Mouse (Mus musculus) liver, embryonic 12.5 days (tissue): ENCODE results near the gene Psat1. TPM values are rescaled to one million over a fixed set of nuclear protein-coding genes. Genes with fewer than 3 reads are reported as not detected.

Source experiments
- ATAC-seq: fragments of 200-750 bp; cut with Nextera tagmentation; 2 replicates; pipeline ENCODE4 v1.8.0; 2017; ENCODE audit warnings: moderate number of reproducible peaks, mild to moderate bottlenecking, moderate library complexity
- H3K27ac ChIP-seq: fragments of 300-500 bp; sonication (generic); 2 replicates; pipeline ENCODE4 v1.5.1; 2016; ENCODE audit warnings: mild to moderate bottlenecking
- H3K27me3 ChIP-seq: fragments of 300-500 bp; sonication (generic); replicated peaks from 2 replicates; pipeline ENCODE4 v1.6.1; 2016; ENCODE audit warnings: mild to moderate bottlenecking, moderate library complexity
- H3K36me3 ChIP-seq: fragments of 300-500 bp; sonication (generic); 2 replicates; pipeline ENCODE4 v1.6.1; 2016; ENCODE audit warnings: mild to moderate bottlenecking, moderate library complexity
- H3K4me1 ChIP-seq: fragments of 300-500 bp; sonication (generic); 2 replicates; pipeline ENCODE4 v1.6.1; 2016
- H3K4me2 ChIP-seq: fragments of 300-500 bp; sonication (generic); 2 replicates; pipeline ENCODE4 v1.6.1; 2016; ENCODE audit warnings: mild to moderate bottlenecking, moderate library complexity
- H3K4me3 ChIP-seq: fragments of 300-500 bp; sonication (generic); 2 replicates; pipeline ENCODE4 v1.5.1; 2016; ENCODE audit warnings: mild to moderate bottlenecking, moderate library complexity
- H3K9ac ChIP-seq: fragments of 300-500 bp; sonication (generic); 2 replicates; pipeline ENCODE4 v1.6.1; 2016; ENCODE audit warnings: mild to moderate bottlenecking, moderate library complexity
- H3K9me3 ChIP-seq: fragments of 300-500 bp; sonication (generic); replicated peaks from 2 replicates; pipeline ENCODE4 v1.6.1; 2016; ENCODE audit warnings: mild to moderate bottlenecking, moderate library complexity
- WGBS: fragments of 180-500 bp; shearing (Covaris S2); methylation state at CpG from one replicate; pipeline ENCODE4 v1.1.7; 2016; ENCODE audit not compliant: insufficient replicate concordance; 5-methylcytosine and 5-hydroxymethylcytosine counted together
- polyA plus RNA-seq: library from polyadenylated mRNA; unstranded; fragments of >200 nt; fragmentation: Nextera tagmentation; extraction: Ambion mirVana; gene quantifications from 2 replicates; pipeline ENCODE4 v1.2.1, GENCODE M21; 2016

Psat1 gene
- 181 and 191 TPM in 2 replicates for polyA plus RNA-seq

DNA sequence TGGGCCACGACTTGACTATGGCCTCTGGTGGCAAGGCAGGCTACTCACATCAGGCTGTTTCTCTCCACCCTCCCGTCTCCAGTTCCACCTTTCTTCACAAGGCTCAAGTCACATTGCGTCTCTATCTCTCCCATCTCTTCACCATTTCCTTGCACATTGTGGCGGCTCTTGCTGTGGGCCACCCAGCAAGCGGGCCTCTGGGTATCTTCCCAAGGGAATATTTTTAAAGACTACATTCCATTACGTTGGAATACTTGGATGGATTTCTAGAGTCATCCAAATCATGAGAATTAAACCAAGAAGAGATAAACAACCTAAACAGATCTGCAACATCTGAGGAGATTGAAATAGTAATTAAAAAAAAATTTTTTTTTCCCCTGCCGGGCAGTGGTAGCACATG, at the start of gene Psat1:
Psat1 (minus strand) TSS at position 101 of the 400 bp plus-strand sequence.
- no peak within 1 kb of the TSS for H3K4me3 ChIP-seq
- no peak within 1 kb of the TSS for H3K9ac ChIP-seq
- no peaks in the 10 kb centered on the region for H3K4me1 ChIP-seq
- WGBS: 57% methylated on average over 7 of the region's 7 CpGs
- no peaks in the 10 kb centered on the region for H3K9me3 ChIP-seq
- no peak within 1 kb of the TSS for H3K27ac ChIP-seq
- H3K4me2 ChIP-seq: no peak within 1 kb of the TSS
- H3K27me3 ChIP-seq: no peaks in the 10 kb centered on the region
- no peaks in the 10 kb centered on the region for H3K36me3 ChIP-seq
- no peak for ATAC-seq

DNA sequence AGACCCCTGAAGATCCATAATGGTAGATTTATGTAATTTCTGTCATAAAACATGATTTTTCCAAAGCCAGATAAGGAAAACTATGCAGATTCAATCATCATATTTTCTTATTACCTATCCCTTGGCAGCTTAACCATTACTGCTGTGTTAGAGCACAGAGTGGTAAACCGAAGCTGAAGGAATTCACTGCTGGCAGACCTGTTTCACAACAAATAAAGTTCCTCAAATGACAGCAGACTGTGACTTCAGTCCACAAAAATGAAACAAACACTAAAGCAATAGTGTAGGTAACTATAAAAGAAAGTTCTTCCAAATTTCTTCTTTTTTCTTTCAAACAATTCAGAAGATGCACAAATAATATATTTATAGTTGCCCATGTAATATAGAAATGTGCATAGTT, 43.0 kb upstream of the Psat1 start:
- ATAC-seq: no peak
- H3K4me2 ChIP-seq: no peak overlapping the region
- H3K9ac ChIP-seq: no peak overlapping the region
- no peaks in the 10 kb centered on the region for H3K9me3 ChIP-seq
- H3K4me1 ChIP-seq: peaks cover 3% of the 10 kb centered on the region; the same call in 1 of the 2 replicates
- WGBS: 62% methylated on average over 1 of the region's 1 CpGs
- no peaks in the 10 kb centered on the region for H3K27me3 ChIP-seq
- no peak overlapping the region for H3K4me3 ChIP-seq
- no peak overlapping the region for H3K27ac ChIP-seq
- no peaks in the 10 kb centered on the region for H3K36me3 ChIP-seq

DNA sequence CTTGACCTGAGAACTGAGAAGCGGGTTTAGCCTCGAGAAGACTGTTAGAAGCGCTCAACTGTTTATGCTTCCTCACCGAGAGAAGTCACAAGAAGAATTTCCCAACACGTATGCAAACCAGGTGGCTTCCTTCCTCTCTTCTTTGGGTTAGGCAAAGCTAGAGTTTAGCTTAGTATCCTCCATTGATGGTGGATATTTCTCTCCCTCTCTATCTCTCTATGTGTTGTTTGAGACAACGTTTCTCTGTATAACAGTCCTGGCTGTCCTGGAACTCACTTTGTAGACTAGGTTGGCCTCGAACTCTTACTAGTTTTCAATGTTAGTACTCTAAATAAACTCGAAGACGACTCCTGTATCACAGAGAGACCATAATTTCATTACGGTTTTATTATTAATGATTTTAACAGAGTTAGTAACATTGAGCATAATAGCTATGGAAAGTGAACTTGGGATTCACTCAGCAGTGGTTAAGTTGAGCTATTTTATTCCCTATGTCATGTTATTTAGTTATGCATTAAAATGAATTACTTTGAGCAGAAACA, 38.1 kb upstream of the Psat1 start:
- no peak overlapping the region for H3K27ac ChIP-seq
- 25% methylated on average over 10 of the region's 10 CpGs for WGBS

DNA sequence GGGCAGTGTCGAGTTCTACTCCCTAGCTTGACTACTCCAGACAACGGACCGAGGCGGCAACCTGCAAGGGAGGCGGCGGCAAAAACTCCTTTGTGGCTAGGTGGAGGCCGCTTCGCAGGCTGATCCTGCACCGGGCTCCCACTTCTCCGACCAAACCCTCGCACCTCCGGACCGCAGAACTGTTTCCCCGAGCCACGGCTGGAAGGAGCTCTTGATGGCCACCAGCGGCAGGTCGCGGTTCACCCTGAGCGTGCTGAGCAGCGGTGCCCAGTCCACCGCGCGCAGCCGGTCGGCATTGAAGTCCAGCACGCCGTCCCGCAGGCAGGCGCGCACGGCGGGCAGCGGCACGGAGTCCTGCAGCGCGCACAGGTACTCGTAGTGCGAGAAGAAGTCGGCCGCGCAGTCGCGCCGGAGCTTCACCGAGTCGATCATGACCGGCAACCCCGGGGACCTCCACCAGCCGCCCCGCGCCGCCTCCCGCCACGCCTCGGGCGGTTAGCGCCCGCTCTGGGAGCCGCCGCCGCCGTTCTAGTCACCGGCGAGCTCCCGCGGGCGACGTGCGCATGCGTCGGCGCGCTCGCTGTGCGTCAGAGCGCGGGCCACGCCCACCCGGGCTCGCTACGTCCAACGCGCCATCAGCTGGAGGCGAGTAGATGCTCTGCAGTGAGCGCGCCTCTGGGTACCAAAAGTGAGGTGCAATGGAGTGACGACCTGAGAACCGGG, 37.5 kb upstream of the Psat1 start, which contains the start of gene Cep78:
Cep78 (minus strand) TSS at position 541 of the 723 bp plus-strand sequence.
- under 1% methylated on average over 81 of the region's 88 CpGs for WGBS
- peak within 1 kb of the TSS; percentile 84 for H3K27ac ChIP-seq
- no peaks in the 10 kb centered on the region for H3K27me3 ChIP-seq
- peaks cover 29% of the 10 kb centered on the region for H3K4me1 ChIP-seq
- H3K9me3 ChIP-seq: no peaks in the 10 kb centered on the region
- H3K9ac ChIP-seq: peak within 1 kb of the TSS; percentile 86
- peaks cover 16% of the 10 kb centered on the region for H3K36me3 ChIP-seq
- H3K4me3 ChIP-seq: peak within 1 kb of the TSS; percentile 82
- H3K4me2 ChIP-seq: peak within 1 kb of the TSS; percentile 92
- peak; percentile 92 for ATAC-seq

More for the DNA sequence above, 38.1 kb upstream of the Psat1 start:
- no peak; the same call in 1 of the 2 replicates for ATAC-seq
- Histone ChIP-seq H3K4me3 (peak overlapping the region; percentile 82), H3K27me3 (no peaks in the 10 kb centered on the region), H3K4me2 (peak overlapping the region; percentile 92), H3K9me3 (no peaks in the 10 kb centered on the region), H3K36me3 (peaks cover 10% of the 10 kb centered on the region; the same call in 1 of the 2 replicates), H3K4me1 (peaks cover 24% of the 10 kb centered on the region), H3K9ac (peak overlapping the region; percentile 86; the same call in 1 of the 2 replicates)

DNA sequence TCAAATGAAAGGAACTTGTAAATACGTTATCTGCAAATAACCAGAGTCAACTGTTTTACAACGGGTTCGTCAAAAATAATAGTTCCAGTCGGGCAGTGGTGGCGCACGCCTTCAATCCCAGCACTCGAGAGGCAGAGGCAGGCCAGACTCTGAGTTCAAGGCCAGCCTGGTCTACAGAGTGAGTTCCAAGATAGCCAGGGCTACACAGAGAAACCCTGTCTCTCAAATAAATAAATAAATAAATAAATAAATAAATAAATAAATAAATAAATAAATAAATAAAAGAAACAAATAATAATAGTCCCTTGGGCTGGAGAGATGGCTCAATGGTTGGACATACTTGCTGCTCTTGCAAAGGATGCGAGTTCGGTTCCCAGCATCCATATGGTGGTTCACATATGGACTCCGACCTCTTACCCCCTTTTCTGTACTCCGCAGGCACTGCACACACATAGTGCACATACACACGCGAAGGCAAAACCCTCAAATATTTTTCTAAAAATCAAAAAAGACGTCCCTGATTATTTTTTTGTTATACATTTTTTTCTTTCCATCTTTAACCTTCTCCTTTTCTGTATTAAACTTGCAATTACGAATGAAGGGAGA, 36.7 kb upstream of the Psat1 start:
- Histone ChIP-seq H3K9me3 (no peaks in the 10 kb centered on the region), H3K9ac (peak overlapping the region; percentile 86), H3K4me3 (peak overlapping the region; percentile 82), H3K4me2 (peak overlapping the region; percentile 92), H3K27ac (peak overlapping the region; percentile 84), H3K27me3 (no peaks in the 10 kb centered on the region), H3K4me1 (peaks cover 29% of the 10 kb centered on the region), H3K36me3 (peaks cover 21% of the 10 kb centered on the region)
- ATAC-seq: no peak
- WGBS: 41% methylated on average over 15 of the region's 15 CpGs

DNA sequence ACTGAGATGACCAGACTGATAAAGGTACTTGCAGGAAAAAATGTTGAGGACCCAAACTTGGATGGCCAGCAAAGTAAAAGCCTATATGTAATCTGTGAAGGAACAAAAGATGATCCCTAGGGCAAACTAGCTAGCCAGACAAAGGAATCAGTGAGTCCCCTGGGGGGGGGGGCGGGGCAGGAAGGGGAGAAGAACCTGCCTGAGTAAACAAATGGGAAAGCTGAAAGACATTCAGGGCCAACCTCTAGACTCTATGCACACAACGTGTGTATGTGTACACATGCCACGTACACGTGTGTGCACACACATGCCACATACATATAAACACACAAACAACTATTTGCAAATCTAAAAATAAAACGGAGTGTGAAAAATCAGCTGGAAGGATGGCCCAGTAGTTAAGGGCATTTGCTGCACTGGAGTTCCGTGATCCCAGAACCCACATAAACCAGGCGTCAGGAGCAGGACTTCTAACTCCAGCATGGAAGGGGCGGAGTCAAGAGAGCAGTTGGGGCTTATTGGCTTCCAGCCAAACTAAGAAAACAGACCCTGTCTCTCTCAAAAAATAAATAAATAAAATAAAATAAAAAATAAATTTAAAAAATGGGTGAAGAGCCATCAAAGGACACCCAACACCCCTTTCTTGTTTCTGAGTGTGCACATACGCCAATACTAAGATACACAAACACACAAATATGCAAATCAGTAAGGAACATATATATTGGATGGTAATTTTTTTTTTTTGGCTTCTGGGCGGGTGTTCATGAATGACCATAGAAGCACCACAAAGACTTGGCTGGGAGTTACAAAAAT, 36.0 kb upstream of the Psat1 start:
- WGBS: 61% methylated on average over 9 of the region's 10 CpGs
- Histone ChIP-seq H3K4me2 (peak overlapping the region; percentile 92), H3K9me3 (no peaks in the 10 kb centered on the region), H3K9ac (no peak overlapping the region), H3K4me3 (no peak overlapping the region), H3K36me3 (peaks cover 27% of the 10 kb centered on the region), H3K4me1 (peaks cover 29% of the 10 kb centered on the region), H3K27ac (no peak overlapping the region), H3K27me3 (no peaks in the 10 kb centered on the region)
- ATAC-seq: no peak

DNA sequence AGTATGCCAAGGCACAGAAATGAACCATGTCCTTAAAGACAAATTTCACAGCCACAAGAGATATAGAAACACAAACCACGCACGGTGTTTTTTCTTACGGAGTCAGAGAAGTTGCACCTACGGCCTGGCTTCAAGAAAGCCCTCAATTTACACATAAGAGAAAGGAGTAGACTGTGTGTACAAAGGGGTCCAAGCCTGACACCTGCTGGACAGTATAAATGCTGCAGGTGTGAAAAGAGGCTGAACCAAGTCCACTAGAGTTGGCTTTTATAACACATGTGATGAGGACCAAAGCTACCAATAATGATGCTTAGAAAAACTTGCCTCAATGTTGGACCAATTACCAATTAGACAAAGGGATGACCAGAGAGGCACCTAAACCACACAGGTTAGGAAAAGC, 34.7 kb upstream of the Psat1 start:
- Histone ChIP-seq H3K36me3 (peaks cover 38% of the 10 kb centered on the region), H3K4me3 (no peak overlapping the region), H3K9me3 (no peaks in the 10 kb centered on the region), H3K27ac (no peak overlapping the region), H3K4me1 (peaks cover 29% of the 10 kb centered on the region), H3K4me2 (no peak overlapping the region), H3K27me3 (no peaks in the 10 kb centered on the region), H3K9ac (no peak overlapping the region)
- 59% methylated on average over 4 of the region's 4 CpGs for WGBS
- ATAC-seq: no peak

DNA sequence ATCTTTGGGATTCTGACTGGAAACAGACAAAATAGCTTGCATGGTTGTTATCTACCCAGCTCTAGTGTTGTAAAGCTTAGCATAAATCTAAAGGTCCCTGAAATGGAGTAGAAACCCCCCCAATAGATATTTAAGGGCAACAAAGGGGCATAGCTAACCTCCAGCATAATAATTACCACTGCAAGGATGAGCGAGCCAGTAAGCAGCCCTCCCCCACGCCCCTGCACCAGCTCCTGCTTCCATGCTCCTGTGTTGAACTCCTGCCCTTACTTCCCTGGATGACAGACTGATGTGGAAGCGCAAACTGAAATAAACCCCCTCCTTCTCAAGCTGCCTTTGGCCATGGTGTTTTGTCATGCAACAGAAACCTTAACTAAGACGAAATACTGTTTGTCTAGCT, 26.2 kb upstream of the Psat1 start:
- Histone ChIP-seq H3K9ac (no peak overlapping the region), H3K4me3 (no peak overlapping the region), H3K4me1 (peaks cover 6% of the 10 kb centered on the region; the same call in 1 of the 2 replicates), H3K9me3 (no peaks in the 10 kb centered on the region), H3K27me3 (no peaks in the 10 kb centered on the region), H3K36me3 (peaks cover 82% of the 10 kb centered on the region), H3K4me2 (no peak overlapping the region), H3K27ac (no peak overlapping the region)
- ATAC-seq: no peak
- 82% methylated on average over 4 of the region's 4 CpGs for WGBS

DNA sequence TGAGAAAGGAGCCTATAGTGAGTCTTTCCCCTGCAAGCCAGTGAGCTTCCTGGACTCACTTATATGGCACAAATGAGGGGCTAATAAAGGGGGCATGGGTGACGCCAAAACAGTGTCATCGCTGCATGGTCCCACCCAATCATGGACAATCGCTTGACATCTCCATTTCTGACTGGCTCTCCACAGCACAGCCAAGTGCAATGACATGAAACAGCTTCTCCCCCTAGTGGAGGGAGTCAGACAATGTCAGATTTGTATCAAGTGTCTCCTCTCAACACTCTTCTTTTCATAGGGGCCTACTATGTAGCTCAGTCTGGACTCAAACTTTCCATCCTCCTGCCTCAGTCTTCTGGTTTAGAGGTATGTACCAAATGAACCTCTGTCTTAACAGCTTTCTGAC, 17.9 kb upstream of the Psat1 start:
- no peaks in the 10 kb centered on the region for H3K4me1 ChIP-seq
- H3K9me3 ChIP-seq: no peaks in the 10 kb centered on the region
- ATAC-seq: peak; percentile 68
- H3K4me3 ChIP-seq: no peak overlapping the region
- WGBS: 48% methylated on average over 3 of the region's 3 CpGs
- H3K4me2 ChIP-seq: no peak overlapping the region
- no peak overlapping the region for H3K9ac ChIP-seq
- H3K27ac ChIP-seq: no peak overlapping the region
- H3K27me3 ChIP-seq: no peaks in the 10 kb centered on the region
- H3K36me3 ChIP-seq: peaks cover 60% of the 10 kb centered on the region

DNA sequence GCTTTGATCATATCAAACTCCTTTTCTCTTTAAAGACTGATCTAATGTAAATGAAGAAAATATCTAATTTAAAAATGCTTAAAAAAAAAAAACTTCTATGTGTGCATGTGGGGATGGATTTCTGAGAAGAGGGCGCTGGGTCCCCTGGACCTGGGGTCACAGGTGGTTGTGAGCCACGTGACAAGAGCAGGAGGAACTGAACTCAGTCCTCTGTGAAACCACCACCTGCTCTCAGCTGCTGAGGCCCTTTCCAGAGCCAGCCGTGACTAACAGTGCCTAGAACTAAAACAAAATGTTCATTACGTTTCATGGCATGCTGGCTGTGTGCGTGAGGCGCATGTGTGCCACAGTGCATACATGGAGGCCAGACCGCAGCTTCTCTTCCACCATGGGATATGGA, 17.4 kb upstream of the Psat1 start:
- H3K4me1 ChIP-seq: no peaks in the 10 kb centered on the region
- H3K9ac ChIP-seq: no peak overlapping the region
- 0 out of 2 replicates have a peak, but pooled peaks have one; percentile 15 for ATAC-seq
- H3K27ac ChIP-seq: no peak overlapping the region
- H3K4me3 ChIP-seq: no peak overlapping the region
- H3K27me3 ChIP-seq: no peaks in the 10 kb centered on the region
- no peak overlapping the region for H3K4me2 ChIP-seq
- WGBS: 82% methylated on average over 7 of the region's 7 CpGs
- H3K36me3 ChIP-seq: peaks cover 59% of the 10 kb centered on the region
- no peaks in the 10 kb centered on the region for H3K9me3 ChIP-seq

DNA sequence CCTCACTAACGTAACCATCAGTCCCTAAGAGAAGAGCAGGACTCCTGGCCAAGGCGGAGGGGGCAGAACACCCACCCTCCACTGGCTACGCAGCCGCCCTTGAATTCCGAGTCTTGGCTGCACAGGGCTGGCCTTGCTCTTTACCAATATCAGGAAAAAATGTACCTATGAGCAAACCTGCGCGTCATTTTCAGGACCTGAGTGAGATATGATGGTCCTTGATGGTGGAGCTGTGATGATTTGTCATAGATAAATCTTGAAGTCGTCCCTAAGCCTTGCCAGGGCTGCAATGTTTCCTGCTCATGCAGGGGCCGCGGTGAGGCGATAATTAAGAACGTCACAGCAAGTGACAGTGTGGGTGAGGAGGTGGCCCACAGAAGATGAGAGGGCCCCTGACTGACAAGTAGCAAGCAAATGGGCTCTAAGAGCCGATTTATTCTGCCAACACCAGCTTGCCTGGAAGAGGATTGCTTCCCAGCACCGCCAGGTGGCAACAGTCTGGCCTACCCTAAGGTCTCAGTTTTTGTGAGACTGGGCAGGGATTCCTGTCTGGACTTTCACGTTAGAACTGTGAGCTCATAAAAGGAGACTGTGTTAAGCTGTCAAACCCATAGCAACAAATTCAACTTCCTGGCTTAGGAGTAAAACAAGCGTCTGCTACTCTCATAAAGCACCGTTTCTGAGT, 16.0 kb upstream of the Psat1 start:
- H3K4me2 ChIP-seq: no peak overlapping the region
- no peak overlapping the region for H3K4me3 ChIP-seq
- H3K4me1 ChIP-seq: no peaks in the 10 kb centered on the region
- 83% methylated on average over 17 of the region's 17 CpGs for WGBS
- no peak for ATAC-seq
- H3K9ac ChIP-seq: no peak overlapping the region
- no peak overlapping the region for H3K27ac ChIP-seq
- H3K36me3 ChIP-seq: peaks cover 56% of the 10 kb centered on the region
- no peaks in the 10 kb centered on the region for H3K9me3 ChIP-seq
- H3K27me3 ChIP-seq: no peaks in the 10 kb centered on the region
